ENCODE assay signal across 7 mouse cellular contexts in genomic region chr6:42245711-42246353, GRCm38 (mm10). TPM values are rescaled to one million over a fixed set of nuclear protein-coding genes. Genes with fewer than 3 reads are reported as not detected.
DNase-seq lines count a peak whose midpoint lies in the region; ATAC-seq and TF ChIP-seq lines count a peak whose summit lies in the region.

Gene Gstk1, plus strand, starts transcription at chr6:42245935.

- peak within 1 kb of the TSS; percentile 32 for H3K4me3 ChIP-seq in embryonic fibroblast, embryonic 13.5 days (ENCODE audit: insufficient read depth, low read length)
- peak within 1 kb of the TSS; percentile 50 for H3K4me3 ChIP-seq in kidney, embryonic 14.5 days (ENCODE audit: low read length)
- H3K4me3 ChIP-seq in limb, embryonic 14.5 days (replicated peaks; ENCODE audit: low read length) = peak within 1 kb of the TSS; percentile 44
- H3K4me3 ChIP-seq in midbrain, embryonic 16.5 days (ENCODE audit: low read depth, low read length) = peak within 1 kb of the TSS; percentile 56

- H3K27ac ChIP-seq in embryonic fibroblast, embryonic 13.5 days (ENCODE audit: insufficient read depth, low read length) = no peak within 1 kb of the TSS
- no peak within 1 kb of the TSS for H3K27ac ChIP-seq in kidney, embryonic 14.5 days (ENCODE audit: low read depth, low read length)
- H3K27ac ChIP-seq in limb, embryonic 14.5 days (replicated peaks; ENCODE audit: low read depth, low read length) = no peak within 1 kb of the TSS
- no peak within 1 kb of the TSS for H3K27ac ChIP-seq in midbrain, embryonic 16.5 days (ENCODE audit: low read length)

- WGBS in kidney, embryonic 14.5 days = 3% methylated on average over 28 of the region's 28 CpGs
- 3% methylated on average over 28 of the region's 28 CpGs for WGBS in limb, embryonic 14.5 days
- WGBS in midbrain, embryonic 16.5 days = 2% methylated on average over 28 of the region's 28 CpGs

- DNase-seq in brain, adult 2 months (ENCODE audit: low read depth, low spot score) = peak; percentile 93
- peak; percentile 90 for DNase-seq in heart, adult 9 months (ENCODE audit: low spot score in 2 of 2)
- DNase-seq in limb, embryonic 14.5 days (ENCODE audit: low spot score) = peak; percentile 85
- peak; percentile 46 to 84 for DNase-seq in spleen, postnatal 10 days (ENCODE audit: low spot score in 2 of 2)

- peak; percentile 100 for ATAC-seq in kidney, embryonic 14.5 days (ENCODE audit: low FRiP score, low TSS enrichment)
- ATAC-seq in limb, embryonic 14.5 days (ENCODE audit: low FRiP score, low read depth) = peak; percentile 99
- peak; percentile 100 for ATAC-seq in midbrain, embryonic 16.5 days

- no peaks in the 10 kb centered on the region for H3K27me3 ChIP-seq in kidney, embryonic 14.5 days (ENCODE audit: control insufficient read depth, insufficient read depth, low read length)
- no peaks in the 10 kb centered on the region for H3K27me3 ChIP-seq in limb, embryonic 14.5 days (ENCODE audit: control insufficient read depth, insufficient read depth, low read length)
- H3K27me3 ChIP-seq in midbrain, embryonic 16.5 days (ENCODE audit: control insufficient read depth, insufficient read depth, low read depth, low read length) = no peaks in the 10 kb centered on the region

- H3K9ac ChIP-seq in kidney, embryonic 14.5 days (ENCODE audit: low read depth, low read length) = peak within 1 kb of the TSS; percentile 50
- H3K9ac ChIP-seq in limb, embryonic 14.5 days (ENCODE audit: low read depth, low read length, severe bottlenecking) = peak within 1 kb of the TSS; percentile 50
- peak within 1 kb of the TSS; percentile 53 for H3K9ac ChIP-seq in midbrain, embryonic 16.5 days (ENCODE audit: low read depth, low read length)

- H3K36me3 ChIP-seq in kidney, embryonic 14.5 days (ENCODE audit: control insufficient read depth, insufficient read depth, low read length) = no peaks in the 10 kb centered on the region
- no peaks in the 10 kb centered on the region for H3K36me3 ChIP-seq in limb, embryonic 14.5 days (ENCODE audit: control insufficient read depth, insufficient read depth, low read length)
- H3K36me3 ChIP-seq in midbrain, embryonic 16.5 days (ENCODE audit: control insufficient read depth, insufficient read depth, low read length) = no peaks in the 10 kb centered on the region

- no peaks in the 10 kb centered on the region for H3K4me1 ChIP-seq in embryonic fibroblast, embryonic 13.5 days (ENCODE audit: control insufficient read depth, insufficient read depth, low read length)
- no peaks in the 10 kb centered on the region for H3K4me1 ChIP-seq in kidney, embryonic 14.5 days (ENCODE audit: control insufficient read depth, insufficient read depth, low read length)
- H3K4me1 ChIP-seq in limb, embryonic 14.5 days (ENCODE audit: control insufficient read depth, insufficient read depth, low read length) = peaks cover 5% of the 10 kb centered on the region; the same call in 1 of the 2 replicates
- no peaks in the 10 kb centered on the region for H3K4me1 ChIP-seq in midbrain, embryonic 16.5 days (ENCODE audit: control insufficient read depth, insufficient read depth, low read length)

- H3K9me3 ChIP-seq in kidney, embryonic 14.5 days (ENCODE audit: control insufficient read depth, low read length) = no peaks in the 10 kb centered on the region
- H3K9me3 ChIP-seq in limb, embryonic 14.5 days (ENCODE audit: control insufficient read depth, low read length) = no peaks in the 10 kb centered on the region
- H3K9me3 ChIP-seq in midbrain, embryonic 16.5 days (replicated peaks; ENCODE audit: control insufficient read depth, low read length, poor library complexity, severe bottlenecking) = no peaks in the 10 kb centered on the region

- peak within 1 kb of the TSS; percentile 84 for H3K4me2 ChIP-seq in kidney, embryonic 14.5 days (replicated peaks; ENCODE audit: low read depth, low read length)
- peak within 1 kb of the TSS; percentile 69 for H3K4me2 ChIP-seq in limb, embryonic 14.5 days (replicated peaks; ENCODE audit: low read depth, low read length, severe bottlenecking)
- H3K4me2 ChIP-seq in midbrain, embryonic 16.5 days (ENCODE audit: low read length) = peak within 1 kb of the TSS; percentile 74

- peak; percentile 56 for TF ChIP-seq POLR2A in embryonic fibroblast, embryonic 13.5 days (IDR thresholded peaks at IDR 0.05; ENCODE audit: low read depth, low read length)
- TF ChIP-seq POLR2A in limb, embryonic 14.5 days (IDR thresholded peaks at IDR 0.05; ENCODE audit: borderline replicate concordance, extremely low read depth, insufficient read depth, insufficient read length) = no peak

- no peak for TF ChIP-seq CTCF in embryonic fibroblast, embryonic 13.5 days (IDR thresholded peaks at IDR 0.05; ENCODE audit: borderline replicate concordance, insufficient read depth, low read length)

RNA-seq across cellular contexts. Expression of gene Gstk1, which starts in this region (rescaled TPM):
- polyA plus RNA-seq in embryonic fibroblast, embryonic 13.5 days (2011; ENCODE audit: insufficient read length, low read depth, missing spikeins) = 6.2 and 8.6 TPM in 2 replicates
- polyA plus RNA-seq in kidney, embryonic 14.5 days (2014; fragmentation: Nextera tagmentation; extraction: Ambion mirVana) = 33.3 and 37.2 TPM in 2 replicates
- 12.2 and 16.7 TPM in 2 replicates for polyA plus RNA-seq in limb, embryonic 14.5 days (2012; rRNA removed)
- 17.9 and 18.6 TPM in 2 replicates for polyA plus RNA-seq in limb, embryonic 14.5 days (2014; fragmentation: Nextera tagmentation; extraction: Ambion mirVana)
- polyA plus RNA-seq in midbrain, embryonic 16.5 days (2015; fragmentation: Nextera tagmentation; extraction: Ambion mirVana) = 8.5 and 9.9 TPM in 2 replicates
